Mouse (Mus musculus) liver, embryonic 14.5 days (tissue): ENCODE measurements at regions not wholly inside any gene's neighbourhood (a gene's known extent, or its start where the extent isn't known, plus 50 kb on each side); places are given as distances from the start of the nearest gene placed in this dataset.

Source experiments
- ATAC-seq: fragments of 200-750 bp; cut with Nextera tagmentation; 2 replicates; pipeline ENCODE4 v1.8.0; 2017; ENCODE audit warnings: moderate number of reproducible peaks, mild to moderate bottlenecking, moderate library complexity; ENCODE audit not compliant: insufficient read depth
- DNase-seq, 3 experiments: peaks; one replicate each; pipeline ENCODE4 v3.0.0-alpha.2; 2012 to 2013; ENCODE audit warnings: low read depth in 3 of 3, low spot score in 3 of 3
- H3K27ac ChIP-seq: fragments of 300-500 bp; sonication (generic); 2 replicates; pipeline ENCODE4 v1.5.1; 2014; ENCODE audit warnings: moderate library complexity, mild to moderate bottlenecking, control low read depth, inconsistent platforms
- H3K27me3 ChIP-seq: fragments of 300-500 bp; sonication (generic); 2 replicates; pipeline ENCODE4 v1.6.1; 2014; ENCODE audit warnings: mild to moderate bottlenecking, low read length, moderate library complexity; ENCODE audit not compliant: control insufficient read depth, insufficient read depth
- H3K36me3 ChIP-seq: fragments of 300-500 bp; sonication (generic); replicated peaks from 2 replicates; pipeline ENCODE4 v1.6.1; 2014; ENCODE audit warnings: low read depth; ENCODE audit not compliant: control insufficient read depth, insufficient read depth
- H3K4me1 ChIP-seq, 2 experiments: fragments of 200-500 bp in 1 of 2; fragments of 300-500 bp in 1 of 2; sonication (generic) in 1 of 2; replicated peaks; 2 replicates each; pipeline ENCODE4 v1.6.1; 2012 to 2014; ENCODE audit warnings: antibody characterized with exemption in 1 of 2, inconsistent platforms in 1 of 2, low read length in 1 of 2; ENCODE audit not compliant: control insufficient read depth in 2 of 2, insufficient read depth in 2 of 2
- H3K4me2 ChIP-seq: fragments of 300-500 bp; sonication (generic); 2 replicates; pipeline ENCODE4 v1.6.1; 2014; ENCODE audit warnings: low read depth, mild to moderate bottlenecking, control low read depth, moderate library complexity
- H3K4me3 ChIP-seq, 2 experiments: fragments of 200-500 bp in 1 of 2; fragments of 300-500 bp in 1 of 2; sonication (generic) in 1 of 2; 2 replicates each; pipeline ENCODE4 v1.5.1; 2012 to 2014; ENCODE audit warnings: low read depth in 2 of 2, low read length in 2 of 2, mild to moderate bottlenecking in 2 of 2, control low read depth in 1 of 2, inconsistent platforms in 1 of 2, moderate library complexity in 1 of 2; ENCODE audit not compliant: insufficient read depth in 1 of 2
- H3K9ac ChIP-seq: fragments of 300-500 bp; sonication (generic); replicated peaks from 2 replicates; pipeline ENCODE4 v1.6.1; 2014; ENCODE audit warnings: mild to moderate bottlenecking, control low read depth, moderate library complexity
- H3K9me3 ChIP-seq: fragments of 300-500 bp; sonication (generic); 2 replicates; pipeline ENCODE4 v1.6.1; 2016; ENCODE audit warnings: low read length, mixed read lengths; ENCODE audit not compliant: control insufficient read depth
- CTCF ChIP-seq: IDR thresholded peaks from 2 replicates; pipeline ENCODE4 v1.5.1; 2016; ENCODE audit warnings: antibody characterized with exemption, low read depth, control low read depth
- EP300 ChIP-seq: IDR thresholded peaks from 2 replicates; pipeline ENCODE4 v1.6.1; 2016; ENCODE audit warnings: antibody characterized with exemption, low read depth
- WGBS: fragments of 180-500 bp; shearing (Covaris S2); extraction: QIAGEN DNeasy Blood & Tissue Kit; methylation state at CpG from one replicate; pipeline ENCODE4 v1.1.7; 2014; ENCODE audit not compliant: insufficient replicate concordance; 5-methylcytosine and 5-hydroxymethylcytosine counted together

DNA sequence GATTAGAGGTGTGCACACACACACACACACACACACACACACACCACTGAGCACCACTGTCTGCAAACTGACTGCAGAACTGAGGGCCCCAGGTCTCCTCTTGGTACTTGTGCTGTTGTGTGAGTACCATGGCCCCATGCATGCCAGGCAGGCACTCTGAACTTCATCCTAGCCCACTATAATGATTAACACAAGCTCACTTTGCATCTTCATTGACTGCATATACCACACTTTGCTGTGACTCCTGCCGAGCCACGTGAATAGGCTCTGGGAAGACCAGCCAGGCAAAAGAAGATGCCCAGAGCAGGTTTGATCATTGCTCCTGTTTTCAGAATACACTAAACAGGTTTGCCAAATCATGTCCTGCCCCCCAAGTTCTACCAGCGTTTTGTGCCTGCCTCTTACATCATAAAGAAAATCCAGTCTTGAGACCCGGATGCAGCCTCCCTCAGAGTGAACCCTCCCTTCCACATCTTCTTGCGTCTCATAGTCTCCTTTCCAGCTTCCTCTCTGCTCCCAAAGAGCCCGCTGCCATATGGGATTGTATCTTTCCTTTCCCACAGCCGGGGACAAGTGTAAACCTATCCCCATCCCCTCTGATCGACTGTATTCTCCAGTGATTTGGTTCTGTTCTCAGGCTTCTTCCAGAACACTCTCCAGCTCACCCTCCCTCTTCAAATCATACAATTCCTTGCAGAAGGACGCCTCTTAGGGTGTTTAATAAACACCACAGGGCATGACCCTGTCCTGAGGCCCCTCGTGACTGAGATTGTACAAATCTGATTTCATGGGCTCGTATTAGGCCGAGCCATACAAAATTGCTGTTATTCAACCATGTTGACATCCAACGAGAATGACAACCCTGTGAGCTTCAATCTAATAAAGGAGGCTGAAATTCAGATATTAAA, 215.6 kb upstream of the Jarid2 start:
- Histone ChIP-seq H3K9ac (no peak overlapping the region), H3K27ac (no peak overlapping the region), H3K36me3 (no peaks in the 10 kb centered on the region), H3K27me3 (no peaks in the 10 kb centered on the region), H3K4me2 (no peak overlapping the region), H3K9me3 (no peaks in the 10 kb centered on the region), H3K4me3 (no peak overlapping the region), H3K4me1 (no peaks in the 10 kb centered on the region)
- TF ChIP-seq CTCF = no peak
- TF ChIP-seq EP300 = no peak
- WGBS = 59% methylated on average over 13 of the region's 13 CpGs
- DNase-seq (no peak), ATAC-seq (no peak)

DNA sequence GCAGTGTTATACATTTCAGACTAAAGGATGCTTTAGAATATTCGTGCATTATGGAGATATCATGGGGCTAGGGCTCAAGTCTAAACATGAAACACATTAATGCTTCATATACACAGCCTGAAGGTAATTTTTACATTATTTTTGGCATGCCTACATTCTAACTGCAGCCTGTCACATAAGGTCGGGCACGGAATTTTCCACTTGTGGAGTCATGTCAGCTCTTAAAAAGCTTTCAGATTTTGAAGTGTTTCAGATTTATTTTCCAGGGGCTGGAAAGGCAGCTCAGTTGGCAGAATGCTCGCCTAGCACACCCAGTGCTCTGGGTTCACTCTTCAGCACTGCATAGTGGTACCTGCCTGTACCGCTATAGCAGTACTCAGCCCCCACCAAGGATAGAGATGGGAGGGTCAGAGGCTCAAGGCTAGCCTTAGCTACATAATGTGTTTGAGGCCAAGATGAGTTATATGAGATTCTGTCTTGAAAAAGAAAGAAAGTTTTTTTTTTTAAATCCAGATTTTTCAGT, 214.6 kb upstream of the Jarid2 start:
- Histone ChIP-seq H3K9me3 (no peaks in the 10 kb centered on the region), H3K4me1 (no peaks in the 10 kb centered on the region), H3K27me3 (no peaks in the 10 kb centered on the region), H3K27ac (no peak overlapping the region), H3K9ac (no peak overlapping the region), H3K4me3 (no peak overlapping the region), H3K36me3 (no peaks in the 10 kb centered on the region), H3K4me2 (no peak overlapping the region)
- WGBS = 60% methylated on average over 5 of the region's 5 CpGs
- DNase-seq (no peak), ATAC-seq (no peak)
- TF ChIP-seq CTCF = no peak
- no peak for TF ChIP-seq EP300

- DNase-seq = no peak
- TF ChIP-seq CTCF (no peak), EP300 (no peak)
Observed at GRCm38 (mm10) chr13:44516863-44517262, 212.4 kb upstream of the Jarid2 start.

GRCm38 (mm10) chr13:44517312-44517711, 212.0 kb upstream of the Jarid2 start:
- ATAC-seq (no peak), DNase-seq (no peak)
- Histone ChIP-seq H3K27me3 (no peaks in the 10 kb centered on the region), H3K4me2 (no peak overlapping the region), H3K4me1 (no peaks in the 10 kb centered on the region), H3K27ac (no peak overlapping the region), H3K36me3 (no peaks in the 10 kb centered on the region), H3K4me3 (no peak overlapping the region), H3K9ac (no peak overlapping the region), H3K9me3 (no peaks in the 10 kb centered on the region)
- 76% methylated on average over 9 of the region's 9 CpGs for WGBS
- TF ChIP-seq CTCF = no peak
- no peak for TF ChIP-seq EP300

More at GRCm38 (mm10) chr13:44516863-44517262, 212.4 kb upstream of the Jarid2 start:
- WGBS = 58% methylated on average over 4 of the region's 4 CpGs
- Histone ChIP-seq H3K36me3 (no peaks in the 10 kb centered on the region), H3K27me3 (no peaks in the 10 kb centered on the region), H3K4me3 (no peak overlapping the region), H3K27ac (no peak overlapping the region), H3K4me2 (no peak overlapping the region), H3K9me3 (no peaks in the 10 kb centered on the region), H3K9ac (no peak overlapping the region), H3K4me1 (no peaks in the 10 kb centered on the region)
- ATAC-seq = no peak

DNA sequence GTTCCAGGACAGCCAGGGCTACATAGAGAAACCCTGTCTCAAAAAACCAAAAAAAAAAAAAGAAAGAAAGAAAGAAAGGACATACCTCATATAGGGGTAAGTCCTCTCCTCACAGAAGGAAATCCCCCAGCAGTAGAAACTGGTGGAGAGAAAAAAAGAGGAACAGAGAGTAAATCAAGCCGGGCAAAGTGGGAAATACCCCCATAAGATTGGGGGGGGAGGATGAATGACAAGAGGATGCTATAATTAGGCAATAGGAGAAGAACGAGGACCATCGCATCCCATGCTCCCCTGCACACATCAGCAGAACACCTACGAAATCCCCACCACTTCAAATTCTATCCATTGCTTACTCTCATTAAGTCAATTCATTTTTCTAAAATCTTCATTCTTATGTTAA, 211.1 kb upstream of the Jarid2 start:
- TF ChIP-seq CTCF (no peak), EP300 (no peak)
- Histone ChIP-seq H3K27ac (no peak overlapping the region), H3K4me2 (no peak overlapping the region), H3K9me3 (no peaks in the 10 kb centered on the region), H3K27me3 (no peaks in the 10 kb centered on the region), H3K36me3 (no peaks in the 10 kb centered on the region), H3K9ac (no peak overlapping the region), H3K4me1 (no peaks in the 10 kb centered on the region), H3K4me3 (no peak overlapping the region)
- ATAC-seq = no peak
- WGBS = 34% methylated on average over 4 of the region's 4 CpGs
- no peak for DNase-seq
